Mouse (Mus musculus) cerebral cortex, adult 2 months (tissue): ENCODE measurements around the gene Igfbp5.

Source experiments
- WGBS: fragments of 180-500 bp; shearing (Covaris S2); methylation state at CpG from one replicate; pipeline ENCODE4 v1.1.7; 2018; 5-methylcytosine and 5-hydroxymethylcytosine counted together

Gene Igfbp5

GRCm38 (mm10) chr1:72842666-72843459 is 31.8 kb downstream of the Igfbp5 start:
- 86% methylated on average over 18 of the region's 18 CpGs for WGBS

GRCm38 (mm10) chr1:72839791-72840190 is 34.9 kb downstream of the Igfbp5 start:
- 80% methylated on average over 7 of the region's 7 CpGs for WGBS

GRCm38 (mm10) chr1:72839356-72839755 is 35.3 kb downstream of the Igfbp5 start:
- WGBS: 74% methylated on average over 8 of the region's 8 CpGs

- 72% methylated on average over 4 of the region's 4 CpGs for WGBS
Measured at GRCm38 (mm10) chr1:72833563-72833962, 41.1 kb downstream of the Igfbp5 start.

- 27% methylated on average over 3 of the region's 3 CpGs for WGBS
Measured at GRCm38 (mm10) chr1:72832715-72833153, 42.0 kb downstream of the Igfbp5 start.

- 88% methylated on average over 2 of the region's 2 CpGs for WGBS
Measured at GRCm38 (mm10) chr1:72830485-72830884, 44.2 kb downstream of the Igfbp5 start.

- WGBS: 91% methylated on average over 5 of the region's 5 CpGs
Measured at GRCm38 (mm10) chr1:72828843-72829242, 45.8 kb downstream of the Igfbp5 start.

- whole genome bisulfite sequencing: 39% methylated on average over 12 of the region's 12 CpGs
Measured at GRCm38 (mm10) chr1:72827411-72828315, 47.0 kb downstream of the Igfbp5 start.

GRCm38 (mm10) chr1:72826931-72827330 is 47.8 kb downstream of the Igfbp5 start:
- 45% methylated on average over 7 of the region's 7 CpGs for WGBS

GRCm38 (mm10) chr1:72826446-72826845 is 48.2 kb downstream of the Igfbp5 start:
- 41% methylated on average over 6 of the region's 6 CpGs for WGBS

- WGBS: 57% methylated on average over 4 of the region's 4 CpGs
Measured at GRCm38 (mm10) chr1:72825921-72826320, 48.8 kb downstream of the Igfbp5 start.

- WGBS: 3% methylated on average over 20 of the region's 20 CpGs
Measured at GRCm38 (mm10) chr1:72825286-72825685, 49.4 kb downstream of the Igfbp5 start.

GRCm38 (mm10) chr1:72824707-72825101 is 50.0 kb downstream of the Igfbp5 start:
- under 1% methylated on average over 37 of the region's 37 CpGs for WGBS

GRCm38 (mm10) chr1:72823751-72824706 is 50.7 kb downstream of the Igfbp5 start, which contains the start of gene Igfbp2:
TSS of gene Igfbp2 (plus strand) at chr1:72824503.
- WGBS: 7% methylated on average over 52 of the region's 58 CpGs

GRCm38 (mm10) chr1:72822893-72823292 is 51.8 kb downstream of the Igfbp5 start:
- WGBS: 89% methylated on average over 10 of the region's 10 CpGs

GRCm38 (mm10) chr1:72819995-72820394 is 54.7 kb downstream of the Igfbp5 start:
- 91% methylated on average over 6 of the region's 6 CpGs for whole genome bisulfite sequencing

GRCm38 (mm10) chr1:72815616-72816015 is 59.1 kb downstream of the Igfbp5 start:
- 89% methylated on average over 3 of the region's 3 CpGs for WGBS

GRCm38 (mm10) chr1:72815184-72815583 is 59.5 kb downstream of the Igfbp5 start:
- WGBS: 60% methylated on average over 5 of the region's 5 CpGs

- 57% methylated on average over 6 of the region's 6 CpGs for WGBS
Measured at GRCm38 (mm10) chr1:72813639-72814403, 60.9 kb downstream of the Igfbp5 start.

- WGBS: 78% methylated on average over 5 of the region's 5 CpGs
Measured at GRCm38 (mm10) chr1:72813089-72813638, 61.5 kb downstream of the Igfbp5 start.
